8 mouse cellular contexts compared by ENCODE assay signal in the genomic region with DNA sequence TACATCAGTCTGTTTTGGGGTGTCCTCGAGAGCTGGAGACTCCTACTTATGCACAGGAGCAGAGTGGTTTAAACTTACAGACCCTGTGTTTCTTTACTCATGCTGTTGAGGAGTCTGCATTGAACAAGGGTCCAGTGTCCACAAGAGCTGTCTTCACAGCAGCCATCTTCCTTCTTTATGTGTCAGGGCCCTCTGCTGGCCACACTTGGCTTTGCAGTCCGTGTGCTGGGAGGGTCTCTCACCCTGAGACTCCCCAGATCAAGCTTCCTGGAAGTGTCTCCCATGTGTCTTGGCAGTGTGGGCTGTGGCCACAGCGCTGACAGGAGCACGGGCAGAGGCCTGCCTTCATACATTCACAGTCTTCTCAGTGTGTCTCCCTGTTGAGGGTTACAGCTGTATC. TPM values are rescaled to one million over a fixed set of nuclear protein-coding genes. Genes with fewer than 3 reads are reported as not detected.
DNase-seq lines count a peak whose midpoint lies in the region; ATAC-seq lines count a peak whose summit lies in the region.

No protein-coding gene starts in this region.

- H3K36me3 ChIP-seq in forebrain, embryonic 11.5 days (ENCODE audit: control insufficient read depth, insufficient read depth, low read length): no peaks in the 10 kb centered on the region; the same call in 1 of the 2 replicates
- H3K36me3 ChIP-seq in forebrain, embryonic 12.5 days (replicated peaks): peaks cover 5% of the 10 kb centered on the region; the same call in 1 of the 2 replicates

- WGBS in forebrain, embryonic 11.5 days: 19% methylated on average over 4 of the region's 4 CpGs
- 15% methylated on average over 4 of the region's 4 CpGs for WGBS in forebrain, embryonic 12.5 days

- no peak overlapping the region for H3K4me3 ChIP-seq in forebrain, embryonic 11.5 days (ENCODE audit: low read depth, low read length)
- no peak overlapping the region for H3K4me3 ChIP-seq in forebrain, embryonic 12.5 days (replicated peaks)

- no peaks in the 10 kb centered on the region for H3K27me3 ChIP-seq in forebrain, embryonic 11.5 days (ENCODE audit: control insufficient read depth, insufficient read depth, low read length)
- no peaks in the 10 kb centered on the region for H3K27me3 ChIP-seq in forebrain, embryonic 12.5 days

- DNase-seq in forebrain, embryonic 11.5 days (ENCODE audit: low spot score): peak; percentile 68
- DNase-seq in ovary, postnatal 36 days (ENCODE audit: low spot score): peak; percentile 30
- DNase-seq in ovary, adult 18-20 months (ENCODE audit: low spot score): no peak
- DNase-seq in hindlimb bud, embryonic 11.5 days (ENCODE audit: extremely low spot score, low read depth, low spot score): peak; percentile 16
- peak; percentile 64 for DNase-seq in thymus, postnatal 25 days

- no peaks in the 10 kb centered on the region for H3K9me3 ChIP-seq in forebrain, embryonic 11.5 days (ENCODE audit: control insufficient read depth, low read length)
- H3K9me3 ChIP-seq in forebrain, embryonic 12.5 days: no peaks in the 10 kb centered on the region

- ATAC-seq in forebrain, embryonic 11.5 days (replicated peaks; ENCODE audit: low FRiP score): no peak
- no peak for ATAC-seq in forebrain, embryonic 12.5 days (ENCODE audit: low FRiP score)
- ATAC-seq in common myeloid progenitor, adult 5-6 weeks (replicated peaks; ENCODE audit: low read depth, poor library complexity, severe bottlenecking): peak; percentile 83
- peak; percentile 87 for ATAC-seq in megakaryocyte progenitor cell, adult 5-6 weeks (replicated peaks; ENCODE audit: poor library complexity)

- no peak overlapping the region for H3K4me2 ChIP-seq in forebrain, embryonic 11.5 days (ENCODE audit: low read depth, low read length, severe bottlenecking)
- H3K4me2 ChIP-seq in forebrain, embryonic 12.5 days: no peak overlapping the region

- H3K27ac ChIP-seq in forebrain, embryonic 11.5 days (ENCODE audit: low read depth, low read length): no peak overlapping the region
- no peak overlapping the region for H3K27ac ChIP-seq in forebrain, embryonic 12.5 days

- no peak overlapping the region for H3K9ac ChIP-seq in forebrain, embryonic 11.5 days (ENCODE audit: low read length)
- H3K9ac ChIP-seq in forebrain, embryonic 12.5 days: no peak overlapping the region

- no peaks in the 10 kb centered on the region for H3K4me1 ChIP-seq in forebrain, embryonic 11.5 days (replicated peaks; ENCODE audit: control insufficient read depth, insufficient read depth, low read length)
- H3K4me1 ChIP-seq in forebrain, embryonic 12.5 days: no peaks in the 10 kb centered on the region

RNA-seq across cellular contexts. Expression of gene Tmem260, which starts 48.0 kb away (rescaled TPM):
- polyA plus RNA-seq in forebrain, embryonic 11.5 days (2014; fragmentation: Nextera tagmentation; extraction: Ambion mirVana): 22.7 and 26.4 TPM in 2 replicates
- 24.7 and 26.2 TPM in 2 replicates for polyA plus RNA-seq in forebrain, embryonic 12.5 days (2016; fragmentation: Nextera tagmentation; extraction: Ambion mirVana)
- 19.8 and 21.1 TPM in 2 replicates for total RNA-seq in common myeloid progenitor, adult 5-6 weeks (2017)
- total RNA-seq in megakaryocyte progenitor cell, adult 5-6 weeks (2015): 16.4 and 24.7 TPM in 2 replicates
- 17.8 and 19.7 TPM in 2 replicates for total RNA-seq in megakaryocyte progenitor cell, adult 5-6 weeks (2017)

Comparison
In these comparisons a context has a peak if more than half of its experiments do, and no peak if none do; other contexts are left out.
1. ATAC-seq: peak in common myeloid progenitor, adult 5-6 weeks (single experiment) and megakaryocyte progenitor cell, adult 5-6 weeks (single experiment); none in forebrain, embryonic 11.5 days (single experiment) and forebrain, embryonic 12.5 days (single experiment).